Mouse (Mus musculus) urinary bladder, postnatal 25 days (tissue): ENCODE data around the gene Nagk.
A peak's percentile ranks its signal among the peaks of the same experiment; 100 is the strongest.
"Not testable (repeated sequence)": the region's sequence is repeated elsewhere in the genome, so short reads cannot be mapped to it uniquely, and the experiment has no call there.

Experiments
- DNase-seq: peaks from one replicate; pipeline ENCODE4 v3.0.0; 2022; ENCODE audit warnings: low spot score

The Nagk gene

DNA sequence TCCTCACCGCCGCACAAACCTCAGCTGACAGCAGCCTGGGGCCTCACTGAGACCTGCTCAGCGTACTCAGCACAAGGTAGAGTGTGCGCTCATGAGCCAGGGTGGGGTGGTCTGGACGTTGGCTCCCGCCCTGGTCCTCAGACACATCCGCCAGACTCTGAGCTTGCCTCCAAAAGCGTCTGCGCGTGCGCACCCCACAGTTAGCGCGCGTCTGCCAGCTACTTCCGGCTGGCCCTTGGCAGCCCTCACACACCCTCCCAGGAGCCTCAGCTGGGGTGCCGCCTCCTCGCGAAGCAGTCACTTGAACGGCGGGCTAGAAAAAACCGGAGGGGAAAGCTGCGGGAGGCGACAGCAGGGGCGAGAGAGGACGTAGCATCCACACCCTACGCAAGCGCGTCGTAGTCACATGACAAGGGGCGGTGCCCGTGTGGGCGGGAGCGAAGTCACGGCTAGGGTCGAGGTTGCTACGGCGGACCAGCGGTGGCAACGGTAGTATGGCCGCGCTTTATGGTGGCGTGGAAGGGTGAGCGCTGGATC lies at the start of gene Nagk:
Nagk (plus strand) TSS at position 223 of the 537 bp plus-strand sequence.
- DNase-seq: peak; percentile 95

DNA sequence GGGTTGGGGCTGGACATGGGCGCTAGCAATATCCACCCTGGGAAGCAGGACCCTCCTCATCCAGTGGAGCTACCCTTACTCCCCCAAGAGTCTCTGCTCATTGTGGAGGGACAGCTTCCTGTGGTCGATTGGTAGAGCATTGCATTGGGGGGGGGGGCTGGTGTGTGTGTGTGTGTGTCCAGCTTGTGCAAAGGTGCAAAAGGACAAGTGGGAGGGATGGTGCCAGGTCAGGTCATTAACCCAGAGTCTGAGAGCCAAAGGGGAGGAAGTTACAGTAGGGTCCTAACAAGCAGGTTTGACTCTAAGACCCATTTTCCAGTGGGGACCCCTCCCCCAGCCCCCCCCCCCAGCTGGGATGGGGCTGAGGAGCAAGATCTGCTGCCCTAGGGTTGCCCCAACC lies 49.3 kb upstream of the Nagk start:
- DNase-seq: no peak

DNA sequence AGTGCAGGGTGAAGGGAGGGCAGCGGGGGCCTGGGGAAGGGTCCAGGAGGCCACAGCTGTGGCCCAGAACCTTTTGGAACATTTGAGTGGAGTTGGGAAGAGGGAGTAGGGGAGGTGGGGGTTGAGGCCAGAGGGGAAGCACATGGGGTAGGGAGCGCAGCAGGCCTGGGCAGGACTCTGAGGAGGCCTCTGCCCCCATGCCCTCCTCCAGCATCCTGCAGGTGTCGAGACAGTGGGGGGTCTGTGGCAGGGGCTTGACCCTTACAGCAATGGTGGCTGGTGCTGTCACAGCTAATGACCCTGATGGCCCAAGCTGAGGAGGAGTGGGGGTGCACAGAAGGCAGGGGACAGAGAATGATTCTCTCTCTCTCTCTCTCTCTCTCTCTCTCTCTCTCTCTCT lies 45.5 kb upstream of the Nagk start:
- DNase-seq: no peak

DNA sequence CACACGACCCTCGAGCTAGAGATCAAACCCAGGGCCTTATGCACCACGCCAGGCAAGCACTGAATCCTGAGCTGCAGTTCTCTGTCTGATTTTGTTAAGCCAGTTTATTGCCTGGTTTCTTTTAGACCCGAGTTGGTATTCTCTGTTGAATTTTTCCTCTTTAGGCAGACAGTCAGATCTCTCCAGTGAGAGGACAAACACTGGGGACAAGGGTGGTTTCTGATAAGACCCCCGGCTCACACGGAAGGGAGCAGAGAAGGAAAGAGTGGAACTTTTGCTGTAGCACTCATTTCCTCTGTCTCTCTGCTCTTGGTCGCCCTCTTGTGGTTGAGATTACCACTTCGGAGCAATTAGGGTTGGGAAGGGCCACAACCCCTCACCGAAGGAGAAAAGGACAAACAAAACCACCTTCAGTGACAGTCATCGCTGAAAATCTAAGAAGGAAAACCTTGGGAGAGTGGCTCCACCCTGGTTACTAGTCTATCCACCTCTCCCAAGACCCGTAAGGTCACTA lies 44.6 kb upstream of the Nagk start:
- peak; percentile 67 for DNase-seq

DNA sequence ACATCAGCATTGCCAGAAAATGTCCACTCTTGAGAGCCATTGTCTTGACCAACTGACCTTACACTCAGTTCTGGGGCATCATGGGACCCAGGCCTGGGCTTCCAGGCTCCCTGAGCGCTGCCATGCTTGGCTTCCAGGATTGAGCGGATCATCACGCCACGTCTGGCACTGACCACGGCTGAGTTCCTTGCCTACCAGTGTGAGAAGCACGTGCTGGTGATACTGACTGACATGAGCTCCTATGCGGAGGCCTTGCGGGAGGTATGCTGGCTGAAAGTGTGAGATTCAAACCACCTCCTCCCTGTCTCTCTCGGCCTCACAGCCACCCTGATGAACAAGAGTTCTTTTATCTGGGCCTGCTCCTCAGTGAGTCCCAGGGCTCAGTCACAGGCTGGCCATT lies 38.7 kb upstream of the Nagk start:
- DNase-seq: no peak

DNA sequence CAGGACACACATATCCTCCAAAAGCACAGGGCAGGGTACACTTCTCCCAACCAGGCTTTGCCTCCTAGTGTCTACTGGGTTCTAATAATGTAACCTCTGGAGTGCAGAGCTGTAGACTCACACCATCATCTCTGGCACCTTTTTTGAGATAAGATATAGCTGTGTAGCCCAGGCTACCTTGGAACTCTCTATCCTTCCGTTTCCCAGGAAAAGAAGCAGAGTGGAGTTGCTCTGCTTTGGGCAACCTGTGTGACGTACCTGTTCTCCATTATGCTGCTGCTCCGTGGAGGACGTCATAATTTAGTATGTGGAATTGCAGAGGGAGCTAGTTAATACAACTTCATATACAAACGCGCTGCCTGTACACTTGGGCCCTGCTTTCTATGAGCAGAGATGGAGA lies 32.4 kb upstream of the Nagk start, which contains the start of gene Ankrd53:
Ankrd53 (plus strand) TSS at position 301 of the 400 bp plus-strand sequence.
- no peak for DNase-seq

DNA sequence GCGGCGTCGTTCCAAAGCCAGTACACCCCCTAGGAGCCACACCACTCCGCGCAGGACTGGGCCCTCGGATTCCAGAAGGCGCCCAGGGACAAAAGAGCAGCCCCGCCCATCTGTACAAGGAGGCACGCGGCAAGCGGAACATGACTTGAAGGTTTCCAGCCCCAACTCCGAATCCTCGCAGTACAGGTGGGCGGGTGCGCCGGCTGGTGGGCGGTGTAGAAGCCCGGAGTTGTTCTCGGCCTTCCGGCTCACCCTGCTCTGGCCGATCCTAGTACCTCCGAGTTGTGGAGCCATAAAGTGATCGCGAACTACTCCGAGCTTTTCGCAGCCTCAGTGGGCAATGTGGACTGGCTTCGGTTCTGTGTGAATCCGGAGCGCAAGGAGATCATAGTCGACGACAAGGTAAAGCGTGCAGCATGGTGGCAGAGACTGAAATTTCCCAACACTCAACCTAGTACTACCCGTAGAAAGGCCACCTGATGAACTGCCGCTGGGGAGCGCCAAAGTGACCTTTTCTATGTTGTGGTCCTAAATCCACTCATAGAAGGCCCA lies 31.8 kb upstream of the Nagk start:
- peak; percentile 35 for DNase-seq

DNA sequence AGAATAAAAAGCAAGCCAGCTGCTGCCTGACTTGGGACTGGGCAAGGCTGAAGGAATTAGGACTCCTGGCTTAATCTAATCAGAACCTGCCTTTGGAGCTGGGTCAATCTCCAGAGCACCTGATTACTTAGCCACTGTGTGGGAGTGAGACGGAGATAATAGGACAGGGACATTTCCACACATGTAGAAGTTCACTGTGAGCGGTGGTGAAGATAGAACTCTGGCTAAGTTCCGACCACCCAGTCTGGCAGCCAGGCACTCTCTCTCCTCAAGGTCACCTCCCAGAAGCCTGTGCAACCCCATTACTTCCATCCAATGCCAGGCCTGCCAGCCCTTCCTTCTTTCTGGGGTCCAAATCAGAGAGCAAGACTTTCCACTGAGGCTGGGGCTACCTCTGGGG lies 27.8 kb upstream of the Nagk start:
- no peak for DNase-seq

DNA sequence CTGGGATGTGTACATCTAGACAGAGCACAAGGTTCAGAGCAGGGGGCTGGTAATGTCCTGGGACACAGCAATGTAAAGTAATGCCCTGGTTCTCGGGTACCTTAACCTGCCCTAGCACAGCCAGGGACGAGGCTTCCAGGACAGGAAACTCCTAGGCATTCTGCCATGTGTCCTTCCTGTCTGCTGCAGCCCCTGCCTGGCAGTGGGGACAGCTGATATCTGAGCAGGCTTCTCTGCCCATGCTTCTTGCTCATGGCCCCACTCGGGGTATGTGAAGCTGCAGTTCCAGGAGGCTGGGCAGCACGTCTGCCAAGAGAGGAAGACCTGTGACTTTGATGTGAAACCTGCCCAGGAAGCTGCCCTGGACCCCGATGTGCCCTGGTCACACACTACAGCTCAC lies 26.3 kb upstream of the Nagk start:
- DNase-seq: no peak

DNA sequence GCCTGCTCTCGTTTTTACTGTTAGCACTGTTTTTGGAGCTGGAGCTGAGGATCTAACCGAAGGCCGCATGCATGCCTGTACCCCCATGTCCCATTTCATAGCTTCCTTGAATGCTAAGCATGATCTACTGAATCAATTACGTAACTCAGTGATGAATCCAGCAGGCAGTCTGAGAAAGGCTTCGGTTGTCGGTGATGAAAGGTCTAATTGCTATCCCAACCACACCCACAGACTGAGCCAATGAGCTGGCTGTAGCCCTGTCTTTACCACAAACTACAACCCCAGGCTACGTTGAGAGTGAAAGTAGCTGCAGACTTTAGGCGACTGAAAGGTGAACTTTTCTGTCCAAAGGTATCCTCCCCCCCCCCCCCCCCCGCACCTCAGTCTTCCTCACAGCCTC lies 20.7 kb upstream of the Nagk start:
- no peak for DNase-seq

DNA sequence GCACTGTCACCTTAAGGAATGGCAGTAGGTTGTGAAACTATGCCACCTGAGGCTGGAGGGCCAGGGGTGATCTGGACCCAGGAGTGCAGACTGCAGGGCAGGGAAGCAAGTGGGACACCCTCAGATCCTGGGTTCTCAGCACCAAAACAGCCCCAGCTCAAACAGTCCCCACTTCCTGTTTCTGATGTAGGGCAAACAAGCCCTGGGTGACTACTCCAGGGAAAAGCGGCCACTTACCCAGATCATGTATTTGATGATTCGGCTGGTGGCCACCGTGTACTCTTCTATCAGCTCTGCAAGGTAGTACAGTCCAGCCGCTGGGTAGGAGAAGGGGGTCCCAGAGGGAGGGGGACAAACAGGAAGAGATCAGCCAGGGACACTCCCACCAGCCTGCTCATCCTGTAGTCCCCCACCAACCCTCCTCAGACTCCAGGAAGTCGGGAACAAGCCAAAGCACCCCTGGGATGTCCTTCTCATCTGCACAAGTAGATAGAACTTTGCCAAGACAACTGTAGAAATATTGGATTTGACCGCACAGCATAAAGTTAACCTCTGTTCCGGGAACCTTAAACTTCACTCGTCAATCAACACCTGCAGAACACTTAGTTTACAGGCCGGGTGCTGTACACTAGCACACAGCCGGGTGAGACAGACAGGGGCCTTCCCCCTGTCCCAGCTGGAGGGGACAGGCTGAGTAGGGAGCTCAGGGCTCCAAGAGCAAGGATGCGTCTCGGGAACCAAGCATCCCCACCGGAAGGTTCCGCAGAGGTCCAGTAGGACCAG lies 19.8 kb upstream of the Nagk start:
- DNase-seq: no peak

DNA sequence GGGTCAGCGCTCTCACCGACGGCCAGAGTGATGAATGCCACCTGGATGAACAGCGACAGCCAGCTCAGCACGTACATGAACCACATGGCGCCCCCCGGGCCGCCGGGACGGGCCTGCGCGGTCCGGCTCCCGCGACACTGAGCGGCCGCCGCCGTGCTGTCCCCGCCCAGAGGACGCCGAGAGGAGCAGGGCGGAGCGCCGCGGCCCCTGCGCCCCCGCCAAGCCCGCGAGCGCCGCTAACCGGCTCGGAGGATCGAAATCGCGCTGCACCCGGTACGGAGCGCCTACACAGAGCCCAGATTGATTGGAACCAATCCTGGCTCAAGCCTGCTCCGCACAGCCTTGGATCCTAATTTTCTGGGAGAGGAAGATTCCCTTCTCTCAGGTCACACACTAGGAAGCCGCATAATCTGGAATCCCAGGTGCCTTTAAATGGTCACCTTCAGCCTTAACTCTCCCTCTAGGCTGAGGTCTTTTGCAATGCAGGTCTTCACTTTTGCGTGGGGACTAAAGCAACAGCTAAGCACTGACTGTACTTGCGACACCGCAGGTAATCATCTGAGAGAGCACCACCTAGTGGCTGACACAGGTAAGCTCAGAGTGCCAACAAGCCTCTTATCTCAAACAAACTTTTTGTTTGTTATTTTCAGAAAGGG lies 19.0 kb upstream of the Nagk start, which contains the start of gene Tex261:
Tex261 (minus strand) TSS at position 176 of the 656 bp plus-strand sequence.
- peak; percentile 93 for DNase-seq

DNA sequence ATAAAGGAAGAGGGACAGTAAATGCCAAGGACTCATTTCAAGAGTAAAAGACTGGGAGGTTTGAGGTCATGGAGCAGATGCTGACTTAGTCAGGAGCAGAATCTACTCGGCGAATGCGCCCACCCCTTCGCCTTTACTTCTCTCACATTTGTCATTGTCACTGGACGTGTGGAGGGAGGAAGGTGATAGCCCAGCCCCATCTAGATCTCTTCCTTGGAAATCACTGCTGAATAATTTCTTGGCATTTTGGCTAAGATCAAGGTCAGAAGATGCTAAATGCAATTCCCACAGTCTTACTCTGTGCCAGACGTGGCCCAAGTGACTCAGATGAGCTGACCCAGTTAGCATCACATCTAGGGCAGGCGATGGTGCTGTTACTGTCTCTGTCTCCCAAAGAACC lies 16.5 kb upstream of the Nagk start:
- no peak for DNase-seq

DNA sequence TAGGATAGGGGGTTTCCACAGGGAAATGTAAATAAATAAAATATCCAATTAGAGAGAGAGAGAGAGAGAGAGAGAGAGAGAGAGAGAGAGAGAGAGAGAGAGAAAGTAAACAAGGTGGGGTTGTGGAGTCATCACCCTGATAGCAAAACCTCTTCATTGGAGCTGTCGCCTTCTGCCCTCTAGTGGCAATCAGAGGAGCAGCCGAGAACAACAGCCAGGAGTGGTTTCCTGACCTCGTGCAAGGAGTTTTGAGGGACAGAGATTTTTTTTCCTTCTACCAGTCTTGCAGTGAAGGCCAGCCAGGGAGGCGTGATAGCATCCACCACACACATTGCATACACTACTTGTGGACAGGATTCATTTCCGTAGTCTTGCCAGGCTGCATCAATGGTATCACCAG lies 15.8 kb upstream of the Nagk start:
- peak; percentile 34 for DNase-seq

DNA sequence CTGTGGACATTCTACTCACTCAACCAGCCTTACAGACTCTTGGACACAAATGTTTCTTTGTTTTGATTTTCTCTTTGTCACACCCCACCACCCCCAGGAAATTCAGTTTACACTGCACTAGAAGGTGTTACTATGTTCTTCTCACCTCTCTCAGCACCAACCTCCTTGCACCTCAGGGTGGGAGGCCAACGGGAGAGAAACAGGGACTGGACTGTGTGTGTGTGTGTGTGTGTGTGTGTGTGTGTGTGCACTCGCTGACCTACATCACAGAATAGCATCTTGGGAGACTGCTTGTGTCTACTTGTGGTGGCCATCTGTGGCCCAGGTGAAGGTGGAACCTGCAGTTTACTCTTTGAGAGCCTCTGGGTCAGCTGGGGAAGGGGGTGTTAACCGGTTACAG lies 8.4 kb upstream of the Nagk start:
- no peak for DNase-seq

DNA sequence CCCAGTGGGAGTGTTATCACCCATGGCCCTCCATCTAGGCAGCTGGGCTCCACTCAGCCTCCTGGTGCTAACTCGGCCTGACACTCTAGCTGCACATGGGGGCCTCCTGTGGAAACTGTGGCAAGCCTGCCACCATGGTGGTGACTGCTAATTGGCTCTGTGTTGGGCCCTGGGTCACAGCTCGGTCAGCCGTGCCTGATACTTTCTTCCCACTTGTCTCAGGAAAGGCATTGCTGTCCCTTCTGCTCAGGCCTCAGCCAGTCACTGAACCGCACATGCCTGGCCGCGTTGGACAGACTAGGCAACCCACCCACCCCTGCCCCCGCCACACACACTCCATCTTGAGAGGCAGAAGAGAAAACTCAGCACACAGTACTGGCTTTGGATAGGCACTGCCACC lies 6.2 kb upstream of the Nagk start:
- DNase-seq: no peak

DNA sequence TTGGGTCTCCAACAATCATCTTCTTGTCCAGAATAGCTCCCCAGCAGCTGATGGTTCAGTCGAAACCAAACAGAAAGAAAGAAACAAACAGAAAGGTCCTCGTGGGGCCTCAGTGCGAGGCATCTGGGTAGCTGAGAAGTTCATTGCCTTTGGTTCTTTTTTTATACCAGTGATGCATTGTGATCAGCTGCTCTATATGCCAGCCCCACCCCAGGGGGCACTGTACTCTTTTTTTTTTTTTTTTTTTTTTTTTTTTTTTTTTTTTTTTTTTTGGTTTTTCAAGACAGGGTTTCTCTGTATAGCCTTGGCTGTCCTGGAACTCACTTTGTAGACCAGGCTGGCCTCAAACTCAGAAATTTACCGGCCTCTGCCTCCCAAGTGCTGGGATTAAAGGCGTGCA lies 4.2 kb upstream of the Nagk start:
- not testable (repeated sequence) for DNase-seq

DNA sequence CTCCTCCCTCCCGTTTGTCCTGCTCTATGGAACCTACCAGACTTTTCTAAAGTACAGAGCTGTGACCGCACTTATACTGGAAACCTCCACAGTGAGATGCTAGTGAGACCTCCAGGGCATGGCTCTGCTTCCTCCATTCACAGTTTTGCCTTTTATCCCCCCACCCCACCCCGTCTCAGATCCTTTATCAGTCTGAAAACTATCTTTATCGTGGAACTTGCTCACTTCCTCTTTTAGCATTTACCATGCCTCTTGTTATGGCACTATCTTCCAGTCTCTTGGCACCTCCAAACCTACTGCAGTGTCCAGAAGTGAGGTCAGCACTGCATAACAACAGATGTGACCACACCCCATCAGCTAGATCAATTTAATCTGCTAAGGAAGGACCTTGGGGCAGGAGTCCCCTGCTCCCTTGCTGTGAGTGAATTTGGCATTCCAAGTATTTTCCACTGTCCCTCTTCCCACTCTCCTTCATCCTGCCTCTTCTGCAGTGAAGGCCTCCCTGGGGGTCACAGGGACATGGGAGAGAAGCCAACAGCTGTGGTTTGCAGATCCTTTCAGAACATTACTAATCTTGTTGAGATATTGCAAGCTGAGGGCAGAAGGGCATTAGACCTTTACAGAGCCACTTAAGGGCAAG lies 3.4 kb upstream of the Nagk start:
- no peak for DNase-seq

DNA sequence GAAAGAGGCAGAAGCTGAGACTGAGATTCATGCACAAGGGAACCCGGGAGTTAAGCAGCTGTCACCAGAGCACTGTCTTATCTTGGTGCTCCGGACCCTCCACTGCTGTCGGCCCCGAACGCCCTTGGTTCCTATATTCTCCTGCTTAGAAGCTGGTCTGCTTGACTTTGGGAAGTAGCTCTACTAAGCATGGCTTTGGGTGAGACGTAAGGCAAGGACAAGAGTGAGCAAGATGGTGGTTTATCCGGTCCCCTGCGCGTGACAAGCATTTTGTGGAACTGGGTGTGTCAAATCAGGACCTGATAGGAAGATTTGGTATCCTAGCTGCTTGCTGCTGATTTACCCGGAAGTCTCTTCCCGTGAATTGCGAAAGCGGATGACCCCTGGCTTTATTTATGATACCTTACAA lies 714 bp downstream of the Nagk start:
- peak; percentile 43 for DNase-seq

DNA sequence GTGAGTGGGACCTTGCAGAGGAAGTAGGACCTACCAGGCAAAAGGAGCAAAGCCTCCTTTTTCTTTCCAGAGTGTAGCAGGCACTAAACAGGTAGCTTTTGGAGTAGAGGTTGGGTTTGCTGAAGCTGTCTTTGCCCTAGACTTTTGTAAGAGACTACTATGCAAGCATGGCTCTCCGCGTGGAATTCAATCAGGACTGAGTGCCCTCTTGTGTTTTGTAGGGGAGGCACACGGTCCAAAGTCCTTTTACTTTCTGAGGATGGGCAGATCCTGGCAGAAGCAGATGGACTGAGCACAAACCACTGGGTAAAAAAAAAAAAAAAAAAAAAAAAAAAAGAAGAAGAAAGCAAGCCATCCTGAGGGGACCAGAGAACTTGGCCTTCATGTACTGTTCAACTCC lies 1.9 kb downstream of the Nagk start:
- DNase-seq: no peak

DNA sequence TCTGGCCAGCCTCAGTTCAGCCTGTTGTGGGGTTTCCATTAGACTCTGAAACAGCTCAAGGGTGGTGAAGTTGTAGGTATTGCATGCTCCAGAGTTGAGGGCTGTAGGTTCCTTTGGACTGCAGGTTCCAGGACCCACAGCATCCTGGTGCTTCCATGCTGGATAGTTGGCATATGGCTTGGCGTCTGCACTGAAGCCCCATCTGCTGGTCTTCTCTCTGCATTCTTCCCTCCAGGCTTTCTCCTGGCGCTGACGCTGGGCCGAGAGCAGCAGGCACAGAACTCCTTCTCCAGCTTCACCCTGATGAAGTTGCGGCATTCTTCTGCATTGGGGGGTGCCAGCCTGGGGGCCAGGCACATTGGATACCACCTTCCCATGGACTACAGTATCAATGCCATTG lies 7.3 kb downstream of the Nagk start:
- no peak for DNase-seq

DNA sequence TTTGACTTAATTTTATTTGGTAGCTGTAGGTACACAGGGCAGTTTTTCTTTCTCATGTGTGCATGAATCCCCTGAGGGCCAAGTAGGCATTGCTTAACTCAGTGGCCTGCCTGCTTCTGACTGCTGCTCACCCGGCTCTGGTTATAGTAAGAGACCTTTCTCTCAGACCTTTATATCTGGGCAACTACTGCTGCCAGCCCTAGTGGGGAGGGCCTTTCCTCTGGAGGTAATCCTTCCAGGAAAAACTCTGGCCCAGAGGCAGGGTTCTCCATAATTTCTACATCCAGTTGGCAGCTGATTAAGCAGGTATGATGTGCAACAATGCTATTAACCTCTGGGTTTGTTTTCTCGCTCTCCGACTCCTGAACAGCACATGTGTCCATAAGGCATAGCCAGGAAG lies 8.1 kb downstream of the Nagk start:
- no peak for DNase-seq
